Mouse (Mus musculus): ENCODE measurements around the gene Arhgap29. TPM values are rescaled to one million over a fixed set of nuclear protein-coding genes. Genes with fewer than 3 reads are reported as not detected.

The Arhgap29 gene
- polyA plus RNA-seq, 1 experiment from 2014 or later = 42.8 TPM

DNA sequence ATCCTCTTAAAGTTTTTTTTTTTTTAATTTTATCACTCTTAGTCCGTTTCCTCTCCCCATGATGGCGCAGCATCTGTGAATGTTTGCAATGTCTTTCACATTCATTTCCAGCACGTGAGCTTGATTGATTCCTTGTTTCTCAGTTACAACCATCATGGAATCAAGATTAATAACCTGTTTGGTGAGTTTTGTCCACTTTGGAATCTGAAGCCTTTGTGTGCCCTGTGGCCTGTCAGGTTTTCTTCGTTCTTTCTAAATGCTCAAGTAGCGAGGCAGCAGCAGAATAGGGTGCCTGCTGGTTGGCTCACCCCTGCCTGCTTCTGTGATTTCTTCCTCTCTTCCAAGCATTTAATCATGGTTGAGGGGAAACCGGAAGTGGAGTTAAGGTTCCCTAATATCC is 2.2 kb upstream of the Arhgap29 start:
- Histone ChIP-seq H3K4me1 (no peaks in the 10 kb centered on the region), H3K9ac (no peak overlapping the region), H3K4me3 (replicated peaks) (no peak overlapping the region), H3K4me2 (no peak overlapping the region), H3K27me3 (replicated peaks) (no peaks in the 10 kb centered on the region), H3K36me3 (no peaks in the 10 kb centered on the region), H3K9me3 (no peaks in the 10 kb centered on the region), H3K27ac (no peak overlapping the region)
- ATAC-seq (ENCODE audit: insufficient read depth, low FRiP score, low read depth) = peak; percentile 38; the same call in 1 of the 2 replicates
- WGBS = 39% methylated on average over 6 of the region's 6 CpGs

GRCm38 (mm10) chr3:121951116-121951515 is 1.2 kb upstream of the Arhgap29 start:
- Histone ChIP-seq H3K9me3 (no peaks in the 10 kb centered on the region), H3K27ac (no peak overlapping the region), H3K9ac (no peak overlapping the region), H3K4me3 (replicated peaks) (no peak overlapping the region), H3K36me3 (no peaks in the 10 kb centered on the region), H3K4me2 (no peak overlapping the region), H3K27me3 (replicated peaks) (no peaks in the 10 kb centered on the region), H3K4me1 (no peaks in the 10 kb centered on the region)
- WGBS = 68% methylated on average over 2 of the region's 2 CpGs
- no peak for ATAC-seq (ENCODE audit: insufficient read depth, low FRiP score, low read depth)

DNA sequence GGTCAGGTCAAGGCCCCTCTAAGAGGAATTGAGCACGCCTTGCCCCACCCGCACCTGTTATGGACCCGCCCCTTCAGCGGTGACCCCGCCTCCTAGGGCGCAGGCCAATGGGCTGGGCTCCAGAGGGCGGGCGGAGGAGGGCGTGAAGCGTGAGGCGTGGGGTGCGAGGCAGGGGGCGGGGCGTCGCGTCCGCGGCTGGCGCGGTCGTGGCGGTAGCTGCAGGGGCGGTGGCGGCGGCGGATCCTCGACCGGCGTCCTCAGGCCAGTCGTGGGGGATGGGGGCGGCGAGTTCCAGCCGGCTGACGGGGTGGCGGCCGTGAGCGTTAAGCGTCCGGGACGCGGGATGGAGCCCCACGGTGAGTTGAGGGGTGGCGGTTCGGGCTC is 700 bp downstream of the Arhgap29 start:
- ATAC-seq (ENCODE audit: insufficient read depth, low FRiP score, low read depth) = peak; percentile 93
- Histone ChIP-seq H3K9ac (peak overlapping the region; percentile 51), H3K36me3 (no peaks in the 10 kb centered on the region), H3K9me3 (no peaks in the 10 kb centered on the region), H3K27ac (peak overlapping the region; percentile 67), H3K4me3 (replicated peaks) (peak overlapping the region; percentile 76), H3K4me2 (peak overlapping the region; percentile 77), H3K27me3 (replicated peaks) (no peaks in the 10 kb centered on the region), H3K4me1 (no peaks in the 10 kb centered on the region)
- under 1% methylated on average over 42 of the region's 44 CpGs for WGBS

- H3K36me3 ChIP-seq = no peaks in the 10 kb centered on the region
- peak overlapping the region; percentile 51 for H3K9ac ChIP-seq
- H3K4me3 ChIP-seq (replicated peaks) = peak overlapping the region; percentile 76
- no peaks in the 10 kb centered on the region for H3K4me1 ChIP-seq
- under 1% methylated on average over 50 of the region's 53 CpGs for WGBS
- H3K27me3 ChIP-seq (replicated peaks) = no peaks in the 10 kb centered on the region
- no peaks in the 10 kb centered on the region for H3K9me3 ChIP-seq
- H3K27ac ChIP-seq = peak overlapping the region; percentile 67
- H3K4me2 ChIP-seq = peak overlapping the region; percentile 77
- peak; percentile 15; the same call in 1 of the 2 replicates for ATAC-seq (ENCODE audit: insufficient read depth, low FRiP score, low read depth)
Observed at GRCm38 (mm10) chr3:121953433-121954161, 1.3 kb downstream of the Arhgap29 start.

DNA sequence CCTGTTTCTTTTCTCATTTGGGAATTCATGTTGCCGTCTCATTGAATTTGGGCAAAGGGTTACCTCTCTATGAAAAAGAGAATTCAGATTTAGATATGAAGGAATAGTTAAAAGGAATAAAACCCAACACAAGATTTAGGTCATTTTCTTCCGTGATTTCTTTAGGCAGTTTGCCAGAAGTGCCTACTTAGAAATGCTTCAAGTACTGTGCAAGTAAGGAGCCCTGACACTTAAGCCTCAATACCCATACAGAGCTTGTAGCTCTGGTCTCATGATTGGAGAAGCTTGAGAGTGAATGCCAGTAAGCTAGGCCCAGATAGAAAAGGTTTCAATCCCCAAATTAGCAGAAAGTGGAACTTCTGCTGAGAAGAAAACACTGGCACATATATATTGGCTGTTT is 2.1 kb downstream of the Arhgap29 start:
- H3K27me3 ChIP-seq (replicated peaks) = no peaks in the 10 kb centered on the region
- H3K27ac ChIP-seq = no peak overlapping the region
- H3K9ac ChIP-seq = no peak overlapping the region
- H3K4me2 ChIP-seq = peak overlapping the region; percentile 1; the same call in 1 of the 2 replicates
- no peak for ATAC-seq (ENCODE audit: insufficient read depth, low FRiP score, low read depth)
- no peaks in the 10 kb centered on the region for H3K36me3 ChIP-seq
- H3K4me1 ChIP-seq = no peaks in the 10 kb centered on the region
- H3K9me3 ChIP-seq = no peaks in the 10 kb centered on the region
- peak overlapping the region; percentile 76 for H3K4me3 ChIP-seq (replicated peaks)
- WGBS = 44% methylated on average over 2 of the region's 2 CpGs

DNA sequence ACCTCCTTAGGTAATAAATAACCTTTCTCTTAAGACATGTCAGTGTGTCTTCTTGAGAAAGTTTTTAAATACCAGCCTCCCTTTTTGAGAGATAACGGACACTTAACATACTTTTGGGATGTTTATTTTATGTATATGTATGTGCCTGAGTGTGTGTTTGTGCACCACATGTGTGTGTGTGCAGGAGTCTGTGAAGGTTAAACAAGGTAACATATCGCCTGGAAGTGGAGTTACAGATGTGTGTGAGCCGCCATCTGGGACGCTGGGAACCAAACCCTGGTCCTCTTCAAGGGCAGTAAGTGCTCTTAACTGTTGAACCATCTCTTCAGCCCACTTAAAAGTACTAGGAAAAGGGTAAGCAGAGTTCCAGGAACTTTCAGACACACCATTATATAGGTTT is 3.2 kb downstream of the Arhgap29 start:
- ATAC-seq (ENCODE audit: insufficient read depth, low FRiP score, low read depth) = no peak

GRCm38 (mm10) chr3:121956789-121957188 is 4.4 kb downstream of the Arhgap29 start:
- H3K9ac ChIP-seq = no peak overlapping the region
- 86% methylated on average over 7 of the region's 7 CpGs for WGBS
- no peaks in the 10 kb centered on the region for H3K4me1 ChIP-seq
- no peaks in the 10 kb centered on the region for H3K9me3 ChIP-seq
- no peak overlapping the region for H3K4me2 ChIP-seq
- no peak overlapping the region for H3K27ac ChIP-seq
- no peak overlapping the region for H3K4me3 ChIP-seq (replicated peaks)
- no peak for ATAC-seq (ENCODE audit: insufficient read depth, low FRiP score, low read depth)
- no peaks in the 10 kb centered on the region for H3K27me3 ChIP-seq (replicated peaks)
- H3K36me3 ChIP-seq = no peaks in the 10 kb centered on the region

More for the DNA sequence above, 3.2 kb downstream of the Arhgap29 start:
- H3K27ac ChIP-seq = no peak overlapping the region
- H3K4me2 ChIP-seq = no peak overlapping the region
- H3K9ac ChIP-seq = no peak overlapping the region
- no peak overlapping the region for H3K4me3 ChIP-seq (replicated peaks)
- H3K36me3 ChIP-seq = no peaks in the 10 kb centered on the region
- WGBS = 88% methylated on average over 4 of the region's 4 CpGs
- H3K4me1 ChIP-seq = no peaks in the 10 kb centered on the region
- no peaks in the 10 kb centered on the region for H3K9me3 ChIP-seq
- no peaks in the 10 kb centered on the region for H3K27me3 ChIP-seq (replicated peaks)

DNA sequence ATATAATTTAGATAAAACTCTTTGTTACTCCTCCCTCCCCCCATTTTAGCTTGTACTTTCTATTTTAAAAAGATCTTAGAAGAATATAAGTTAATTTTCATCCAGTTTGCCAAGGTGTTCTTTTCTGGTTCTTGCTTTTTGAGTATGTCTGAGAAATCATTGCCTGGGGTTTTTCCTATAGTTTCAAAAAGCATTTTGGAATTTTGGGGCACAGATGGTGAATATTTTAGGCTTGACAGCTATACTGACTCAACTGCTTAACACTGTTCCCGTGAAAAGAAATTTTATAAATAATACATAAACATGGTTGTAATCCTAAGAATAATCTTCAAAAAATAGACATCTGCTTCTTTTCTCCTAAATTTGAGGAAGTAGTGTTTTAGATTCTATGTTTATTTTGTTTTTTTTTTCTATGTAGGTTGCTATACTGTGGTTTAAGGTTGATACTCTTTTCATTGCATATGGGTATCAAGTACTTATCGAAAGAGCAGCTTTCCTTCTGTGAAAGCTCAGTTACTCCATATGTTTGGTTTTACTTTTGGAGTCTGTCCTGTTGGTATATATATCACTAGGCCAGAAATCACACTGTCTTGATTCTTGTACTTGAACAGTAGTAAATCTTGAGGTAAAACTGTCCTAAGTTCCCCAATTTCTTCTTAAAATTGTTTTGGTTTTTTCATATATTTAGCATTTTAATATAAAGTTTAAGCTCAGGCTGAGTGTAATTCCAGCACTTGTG is 5.4 kb downstream of the Arhgap29 start:
- Histone ChIP-seq H3K9me3 (no peaks in the 10 kb centered on the region), H3K36me3 (no peaks in the 10 kb centered on the region), H3K4me2 (no peak overlapping the region), H3K4me1 (no peaks in the 10 kb centered on the region), H3K9ac (no peak overlapping the region), H3K27ac (no peak overlapping the region), H3K27me3 (replicated peaks) (no peaks in the 10 kb centered on the region), H3K4me3 (replicated peaks) (no peak overlapping the region)
- no peak for ATAC-seq (ENCODE audit: insufficient read depth, low FRiP score, low read depth)
- WGBS = 74% methylated on average over 2 of the region's 2 CpGs

GRCm38 (mm10) chr3:121964173-121964572 is 11.8 kb downstream of the Arhgap29 start:
- H3K4me2 ChIP-seq = no peak overlapping the region
- no peaks in the 10 kb centered on the region for H3K9me3 ChIP-seq
- no peak for ATAC-seq (ENCODE audit: insufficient read depth, low FRiP score, low read depth)
- H3K4me1 ChIP-seq = 0 out of 2 replicates have a peak, but pooled peaks cover 5% of the 10 kb centered on the region
- H3K27me3 ChIP-seq (replicated peaks) = no peaks in the 10 kb centered on the region
- no peak overlapping the region for H3K4me3 ChIP-seq (replicated peaks)
- H3K36me3 ChIP-seq = no peaks in the 10 kb centered on the region
- H3K9ac ChIP-seq = no peak overlapping the region
- no peak overlapping the region for H3K27ac ChIP-seq

DNA sequence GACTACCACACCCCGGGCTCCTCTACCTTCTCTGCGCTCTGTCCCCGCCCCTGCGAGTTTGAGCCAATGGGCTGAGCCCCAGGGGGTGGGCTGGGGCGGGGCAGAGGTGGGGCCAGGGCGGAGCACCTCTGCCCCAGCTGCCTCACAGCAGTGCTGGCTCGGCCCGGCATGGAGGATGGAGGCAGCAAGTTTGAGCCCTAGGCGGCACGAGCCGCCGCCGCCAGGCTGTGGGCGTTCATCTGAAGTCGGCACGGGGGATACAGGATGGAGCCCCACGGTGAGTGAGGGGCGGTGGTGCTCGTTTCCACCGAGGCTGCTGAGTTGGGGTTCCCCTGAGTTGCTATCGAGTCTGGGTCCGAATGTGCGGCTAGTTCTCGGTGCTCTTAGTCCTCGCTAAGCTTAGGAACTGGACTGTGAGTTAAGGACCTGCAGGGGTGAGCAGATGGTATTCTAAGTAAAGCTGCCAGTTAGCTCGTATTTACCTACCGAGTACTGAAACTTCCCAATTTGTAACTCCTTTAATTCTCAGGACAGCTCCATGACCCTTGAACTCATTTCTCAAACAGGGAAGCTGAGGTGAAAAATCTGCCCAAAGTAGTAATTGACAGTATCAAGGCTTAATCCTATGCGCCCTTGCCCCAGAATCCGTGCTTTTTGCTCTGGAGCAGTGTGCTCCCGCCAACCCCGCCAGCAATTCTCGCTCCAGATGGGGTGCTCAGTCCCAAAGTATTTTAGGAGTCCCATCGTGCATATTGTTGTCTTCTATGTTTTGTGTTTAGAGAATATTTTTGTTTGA is 15.5 kb downstream of the Arhgap29 start:
- H3K27me3 ChIP-seq (replicated peaks) = no peaks in the 10 kb centered on the region
- H3K9me3 ChIP-seq = no peaks in the 10 kb centered on the region
- WGBS = 2% methylated on average over 33 of the region's 33 CpGs
- peak overlapping the region; percentile 58 for H3K4me3 ChIP-seq (replicated peaks)
- no peaks in the 10 kb centered on the region for H3K36me3 ChIP-seq
- H3K4me1 ChIP-seq = 0 out of 2 replicates have a peak, but pooled peaks cover 5% of the 10 kb centered on the region
- ATAC-seq (ENCODE audit: insufficient read depth, low FRiP score, low read depth) = peak; percentile 100
- H3K4me2 ChIP-seq = peak overlapping the region; percentile 61
- H3K9ac ChIP-seq = peak overlapping the region; percentile 34; the same call in 1 of the 2 replicates
- peak overlapping the region; percentile 12; the same call in 1 of the 2 replicates for H3K27ac ChIP-seq

DNA sequence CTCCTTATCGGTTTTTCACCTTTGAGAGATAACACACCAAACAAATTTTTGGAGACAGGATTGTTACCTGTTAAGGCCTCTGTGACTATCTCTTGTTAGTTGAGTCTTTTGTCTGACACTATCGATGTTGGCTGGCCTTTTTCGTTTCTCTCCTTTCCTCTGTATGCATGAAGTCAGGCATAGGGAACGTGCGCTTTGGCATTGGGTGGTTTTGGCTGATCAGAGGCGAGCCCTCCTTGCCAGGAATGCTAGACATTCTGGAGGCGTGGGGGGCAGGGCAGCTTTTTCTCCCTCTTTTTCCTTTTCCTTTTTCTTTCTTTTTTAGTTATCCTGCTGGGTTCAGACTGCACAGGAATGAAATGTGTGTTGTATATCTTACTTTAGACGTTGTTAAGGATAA is 16.3 kb downstream of the Arhgap29 start:
- H3K36me3 ChIP-seq = no peaks in the 10 kb centered on the region
- peak overlapping the region; percentile 58 for H3K4me3 ChIP-seq (replicated peaks)
- no peaks in the 10 kb centered on the region for H3K9me3 ChIP-seq
- H3K4me2 ChIP-seq = peak overlapping the region; percentile 61
- no peaks in the 10 kb centered on the region for H3K27me3 ChIP-seq (replicated peaks)
- H3K27ac ChIP-seq = peak overlapping the region; percentile 40; the same call in 1 of the 2 replicates
- H3K9ac ChIP-seq = 0 out of 2 replicates have a peak overlapping the region, but pooled peaks have one; percentile 16
- 0 out of 2 replicates have a peak, but pooled peaks cover 7% of the 10 kb centered on the region for H3K4me1 ChIP-seq
- WGBS = 17% methylated on average over 8 of the region's 8 CpGs
- ATAC-seq (ENCODE audit: insufficient read depth, low FRiP score, low read depth) = no peak

All from stomach, embryonic 15.5 days (tissue).